Mouse (Mus musculus) kidney, postnatal 14 days (tissue): ENCODE results near the gene Irf2bp2.
"Not testable (repeated sequence)": the region's sequence is repeated elsewhere in the genome, so short reads cannot be mapped to it uniquely, and the experiment has no call there.

Experiments
- DNase-seq: peaks from one replicate; pipeline ENCODE4 v3.0.0; 2022; ENCODE audit warnings: mixed read lengths

Irf2bp2 gene

DNA sequence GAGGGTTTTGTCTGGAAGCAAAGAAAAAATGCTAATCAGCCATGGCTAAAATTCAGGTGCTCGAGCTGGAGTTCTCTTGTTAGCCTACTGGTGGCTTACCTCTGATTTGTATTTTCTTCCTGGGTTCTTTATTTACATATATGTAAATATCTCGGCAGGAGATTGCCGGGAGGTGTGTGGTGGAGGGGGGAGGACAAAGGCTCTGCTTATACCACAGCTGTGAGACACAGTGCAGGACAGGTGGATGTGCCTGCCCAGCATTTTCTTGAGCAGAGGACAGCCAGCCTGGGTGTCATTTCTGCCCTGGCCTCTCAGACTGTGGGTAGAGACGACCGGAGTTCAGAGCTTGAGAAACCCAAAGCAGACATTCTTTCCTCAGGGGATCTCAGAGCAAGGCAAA lies 7.5 kb upstream of the Irf2bp2 start:
- no peak for DNase-seq

DNA sequence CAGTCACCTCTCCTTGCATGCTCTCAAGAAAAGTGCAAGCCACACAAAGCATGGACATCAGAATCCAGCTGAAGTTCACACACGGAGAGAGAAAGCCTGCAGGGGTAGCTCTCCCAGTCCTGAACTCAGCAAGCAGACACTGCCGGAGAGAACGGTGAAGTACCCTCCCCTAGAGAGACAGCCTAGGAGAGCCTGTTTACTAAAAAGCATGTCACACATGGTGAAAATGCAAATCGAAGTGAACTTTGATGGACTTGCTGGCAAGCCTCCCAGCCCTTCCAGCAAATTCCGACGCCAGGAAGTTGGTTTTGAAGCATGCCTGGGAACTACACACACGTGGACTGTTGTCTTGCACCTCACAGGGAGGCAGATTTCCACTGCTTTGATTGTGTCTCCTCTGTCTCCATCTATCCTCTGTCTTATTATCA lies 7.0 kb upstream of the Irf2bp2 start:
- peak; percentile 90 for DNase-seq

DNA sequence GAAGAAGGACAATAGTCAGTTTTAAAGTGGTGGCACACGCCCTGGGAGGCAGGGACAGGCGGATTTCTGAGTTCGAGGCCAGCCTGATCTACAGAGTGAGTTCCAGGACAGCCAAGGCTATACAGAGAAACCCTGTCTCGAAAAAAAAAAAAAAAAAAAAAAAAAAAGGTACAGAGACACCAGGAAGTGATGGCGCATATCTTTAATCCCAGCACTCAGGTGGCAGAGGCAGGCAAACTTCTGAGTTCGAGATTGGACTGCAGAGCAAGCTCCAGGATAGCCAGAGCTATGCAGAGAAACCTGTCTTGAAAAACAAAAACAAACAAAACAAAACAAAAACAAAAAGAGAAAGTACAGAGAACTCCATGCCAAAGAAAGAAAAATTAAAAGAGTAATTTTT lies 6.6 kb upstream of the Irf2bp2 start:
- not testable (repeated sequence) for DNase-seq

DNA sequence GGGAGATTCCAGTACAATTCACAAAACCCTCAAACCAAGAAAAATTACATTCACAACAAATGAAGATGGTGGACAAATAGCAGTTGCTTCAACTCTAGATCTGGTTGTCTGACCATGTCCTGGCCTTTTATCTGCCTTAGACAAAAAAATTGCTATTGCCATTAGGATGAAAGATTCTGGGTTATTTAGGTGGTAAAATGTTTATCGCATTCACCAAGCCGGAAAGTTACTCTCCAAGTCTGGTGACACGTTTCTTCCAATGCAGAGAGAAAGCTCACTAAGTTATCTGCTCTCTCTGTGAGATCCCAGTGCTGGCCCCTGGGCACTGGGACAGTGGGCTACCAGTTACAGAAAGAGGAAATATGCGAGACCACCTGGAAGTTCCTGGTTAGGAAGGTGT lies 5.5 kb upstream of the Irf2bp2 start:
- no peak for DNase-seq

DNA sequence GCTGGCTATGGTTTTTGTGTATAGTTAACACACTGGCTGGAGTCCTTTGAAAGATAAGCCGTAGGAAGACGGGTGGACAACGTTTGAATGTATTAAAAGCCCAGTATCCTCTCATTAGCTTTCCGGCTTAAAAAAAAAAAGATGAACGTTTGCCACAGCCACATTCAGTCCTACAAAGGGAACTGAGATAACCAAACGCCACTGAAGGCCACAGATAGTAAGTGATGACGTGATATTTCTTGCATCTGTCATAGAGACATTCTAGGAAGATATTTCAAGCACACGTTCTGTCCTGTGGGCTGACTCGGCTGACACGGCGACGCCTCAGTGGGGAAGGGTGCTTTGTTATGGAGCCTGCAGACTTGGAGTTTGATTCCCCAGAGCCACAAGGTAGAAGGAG lies 4.4 kb upstream of the Irf2bp2 start:
- no peak for DNase-seq

DNA sequence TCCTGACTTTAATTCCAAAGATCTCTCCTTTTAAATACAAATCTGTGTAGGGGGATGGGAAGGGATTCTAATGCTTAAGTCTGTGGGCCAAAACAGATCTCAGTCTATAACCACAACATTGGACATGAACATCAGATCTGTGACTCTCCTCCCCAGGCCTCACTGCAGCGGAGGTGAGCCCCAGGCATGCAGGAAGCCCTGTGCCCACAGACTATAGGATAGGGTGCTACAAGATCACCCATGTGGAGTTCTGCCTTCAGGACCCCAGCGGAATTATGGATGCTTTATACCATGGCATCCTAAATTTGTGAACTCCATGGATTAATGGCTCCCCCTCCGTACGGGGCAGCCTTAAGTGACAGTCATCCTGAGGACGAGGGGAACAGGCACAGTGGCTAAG lies 2.9 kb upstream of the Irf2bp2 start:
- no peak for DNase-seq

DNA sequence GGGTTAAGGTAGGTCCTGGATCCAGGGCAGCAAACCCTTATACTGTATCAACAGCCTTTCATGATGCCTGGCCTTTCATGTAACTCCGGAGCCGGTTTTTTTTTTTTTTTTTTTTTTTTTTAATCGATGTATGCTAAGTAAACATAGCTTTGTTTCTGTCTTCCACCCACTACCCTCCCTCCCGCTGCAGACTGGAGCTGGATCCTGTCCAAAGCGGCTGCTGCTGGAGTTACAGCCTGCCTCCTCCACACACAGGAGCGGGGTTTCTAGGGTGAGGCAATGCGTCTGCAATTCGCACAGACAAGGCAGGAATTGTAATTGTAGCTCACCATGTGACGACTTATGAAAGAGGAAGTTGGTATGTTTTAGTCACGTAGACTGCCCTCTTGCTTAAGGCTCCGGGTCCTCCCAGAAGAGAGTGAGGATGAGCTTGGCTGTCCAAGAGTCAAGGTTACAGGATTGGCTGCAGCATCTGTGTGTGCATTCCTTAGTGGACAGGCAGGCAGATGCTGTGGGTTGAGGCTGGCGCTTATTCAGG lies 2.4 kb upstream of the Irf2bp2 start:
- peak; percentile 92 for DNase-seq

DNA sequence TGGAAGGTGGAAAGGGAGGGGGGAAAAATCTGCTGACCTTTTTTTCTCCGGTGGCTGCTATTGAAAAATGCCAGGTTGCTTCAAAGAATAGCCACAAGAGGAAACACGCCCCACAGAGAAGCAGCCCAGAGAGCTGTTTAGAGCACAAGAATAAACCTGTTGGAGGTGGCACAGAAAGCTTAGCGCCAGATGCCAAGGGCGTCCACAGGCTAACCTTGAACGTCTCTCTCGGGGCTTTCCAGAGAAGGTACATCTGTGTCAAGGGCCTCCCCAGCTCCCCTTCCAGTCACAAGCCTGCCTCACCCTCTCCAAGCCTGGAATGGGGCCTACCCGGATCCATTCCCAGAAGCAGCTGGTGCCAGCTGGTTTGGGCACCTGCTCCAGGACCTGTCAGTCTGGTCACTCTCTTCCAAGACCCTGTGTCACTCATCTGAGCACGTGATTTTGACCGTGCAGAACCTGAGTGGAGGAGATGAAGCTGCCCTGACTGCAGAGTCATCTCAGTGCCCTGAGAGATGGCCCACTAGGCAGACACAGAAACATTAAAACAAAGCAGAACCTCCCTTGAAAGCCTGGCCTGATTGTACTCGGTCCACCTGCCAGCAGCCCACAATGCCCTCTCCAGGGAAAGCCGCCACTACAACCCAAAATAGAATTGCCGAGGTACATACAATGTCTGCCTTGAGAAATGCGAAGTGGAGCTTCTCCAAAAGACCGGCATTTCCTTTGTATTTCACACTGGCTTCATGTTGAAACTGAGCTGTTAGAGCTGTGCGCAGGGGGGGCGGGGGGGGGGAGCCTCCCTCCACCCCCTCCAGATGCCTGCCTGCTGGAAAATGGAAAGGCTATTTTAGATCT lies 1.6 kb upstream of the Irf2bp2 start:
- DNase-seq: peak; percentile 79

DNA sequence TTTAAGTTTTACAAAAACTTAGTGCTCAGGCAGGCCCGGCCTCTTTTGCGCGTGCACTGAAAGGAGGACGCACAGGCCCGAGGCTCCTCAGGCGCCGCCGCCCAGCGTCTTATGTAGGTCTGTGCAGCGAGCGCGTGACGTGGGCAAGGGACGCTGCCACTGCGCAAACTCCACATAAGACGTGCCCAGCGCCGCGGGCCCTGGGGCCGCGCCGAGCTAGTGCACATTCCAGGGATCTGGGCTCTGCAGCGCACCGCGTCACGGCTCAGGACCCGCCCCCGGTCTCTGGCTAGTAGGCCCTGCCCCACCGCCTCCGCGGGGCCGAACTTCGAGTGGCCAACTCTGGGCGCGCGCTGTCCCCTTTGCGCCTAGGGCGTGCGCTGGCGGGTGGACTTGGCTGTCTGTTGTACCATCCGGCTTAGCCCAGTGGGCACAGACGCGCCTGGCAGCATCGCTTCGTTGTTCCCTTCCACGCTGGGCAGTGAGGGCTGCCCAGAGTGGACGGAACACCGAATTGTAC lies 755 bp upstream of the Irf2bp2 start:
- peak; percentile 100 for DNase-seq

DNA sequence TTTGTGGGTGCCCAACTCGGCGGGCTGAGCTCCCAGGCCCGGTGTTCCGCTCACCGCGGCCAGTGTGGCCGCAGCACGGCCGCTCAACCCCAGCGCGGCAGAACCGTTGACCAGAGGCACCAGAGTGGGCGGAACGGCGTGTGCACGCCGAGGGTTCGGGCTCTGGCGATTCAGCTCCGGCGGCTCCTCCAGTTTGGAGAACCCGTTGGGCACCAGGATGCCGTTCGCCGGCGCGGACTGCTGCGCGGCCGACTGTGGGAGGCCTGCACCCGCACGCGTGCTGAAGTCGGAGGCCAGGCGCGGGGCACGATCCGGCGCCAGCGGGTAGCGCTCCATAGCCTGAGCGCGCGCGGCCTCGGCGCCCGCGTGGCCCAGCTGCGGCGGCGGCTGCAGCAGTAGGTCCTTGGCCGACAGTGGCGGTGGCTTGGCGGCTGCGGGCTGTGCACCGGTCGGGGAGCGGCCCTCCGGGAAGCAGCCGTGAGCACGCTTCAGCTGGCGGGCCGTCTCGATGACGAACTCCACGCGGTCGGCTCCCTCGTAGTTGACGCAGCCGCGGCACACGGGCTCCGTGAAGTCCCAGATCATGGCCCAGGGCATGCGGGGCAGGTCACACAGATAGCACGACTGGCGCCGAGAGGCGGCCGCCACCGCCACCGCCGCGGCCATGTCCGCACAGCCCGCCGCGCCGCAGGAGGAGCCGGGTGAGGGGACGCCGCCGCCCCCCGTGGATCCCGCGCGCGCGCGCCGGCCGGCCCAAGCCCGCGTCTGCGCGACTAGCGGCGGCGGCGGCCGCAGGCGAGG lies 815 bp downstream of the Irf2bp2 start:
- peak; percentile 51 for DNase-seq

DNA sequence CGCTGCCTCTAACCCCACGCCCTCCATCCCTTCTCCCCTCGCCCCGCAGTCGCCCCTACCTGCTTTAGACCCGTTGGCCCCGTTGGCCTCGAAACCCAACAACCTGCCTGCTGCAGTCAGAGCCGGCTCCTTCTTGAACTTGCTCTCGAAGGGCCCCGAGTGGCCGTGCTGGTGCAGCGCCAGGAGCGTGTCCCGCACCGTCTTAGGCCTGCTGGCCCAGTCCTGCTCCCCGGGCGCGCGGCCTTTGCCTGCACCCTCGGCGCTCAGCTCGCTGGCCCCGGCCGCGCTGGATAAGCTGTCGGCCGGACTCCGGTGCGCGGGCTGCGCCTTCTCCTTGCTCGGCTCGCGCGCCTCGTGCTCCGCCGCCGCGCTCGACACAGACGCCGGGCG lies 1.4 kb downstream of the Irf2bp2 start:
- peak; percentile 49 for DNase-seq

DNA sequence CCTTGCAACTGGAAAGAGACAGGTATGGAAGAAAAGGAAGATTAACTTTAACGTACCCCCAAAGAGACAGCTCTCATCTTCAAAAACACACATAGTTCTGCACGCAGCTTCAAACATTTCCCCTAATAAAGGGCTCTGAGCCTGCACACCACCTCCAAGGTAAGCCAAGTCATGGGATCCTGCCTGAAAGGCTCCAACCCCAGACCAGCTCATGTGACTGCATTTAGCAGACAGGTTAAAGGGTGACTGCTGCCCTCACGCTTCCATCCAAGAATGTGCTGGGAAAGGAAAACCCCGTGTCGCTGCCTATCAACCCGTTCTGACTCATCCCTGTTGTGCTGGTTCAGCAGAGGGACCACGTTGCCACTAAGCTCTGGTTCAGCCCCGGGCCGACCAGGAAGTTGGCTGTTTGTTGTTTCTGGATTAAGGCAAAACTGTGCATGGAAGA lies 1.9 kb downstream of the Irf2bp2 start:
- DNase-seq: peak; percentile 82

DNA sequence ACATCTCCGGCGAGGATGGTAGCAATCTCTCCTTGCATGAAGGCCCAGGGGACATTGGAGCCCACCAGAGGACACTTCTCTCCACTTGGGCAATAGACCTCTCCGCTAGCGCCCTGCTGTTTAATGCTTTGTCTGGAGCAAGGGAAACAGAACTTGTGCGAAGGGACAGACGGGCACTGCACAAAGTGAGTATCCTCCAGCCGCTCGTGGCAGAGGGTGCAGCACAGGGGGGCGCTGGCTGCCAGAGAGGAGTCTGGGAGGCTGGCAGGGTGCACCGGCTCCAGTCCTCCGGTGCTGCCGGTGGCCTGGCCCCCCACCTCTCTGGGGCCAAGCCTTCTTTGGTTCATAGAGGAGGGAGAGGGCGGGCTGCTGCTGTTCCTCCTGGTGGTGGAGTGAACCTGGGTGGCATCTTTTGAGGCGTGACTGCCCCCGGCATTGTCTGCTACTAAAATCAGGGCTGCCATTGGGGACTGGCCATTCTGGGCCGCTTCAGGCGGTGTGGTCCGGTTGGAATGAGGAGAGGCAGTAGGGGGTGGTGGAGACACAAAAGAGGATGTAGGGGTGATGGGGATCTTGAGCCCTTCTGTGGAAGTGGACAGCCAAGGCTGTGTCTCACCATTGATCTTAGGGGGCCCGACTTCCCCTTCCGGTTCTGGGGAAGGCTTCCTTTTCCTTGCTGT lies 2.5 kb downstream of the Irf2bp2 start:
- DNase-seq: peak; percentile 66

DNA sequence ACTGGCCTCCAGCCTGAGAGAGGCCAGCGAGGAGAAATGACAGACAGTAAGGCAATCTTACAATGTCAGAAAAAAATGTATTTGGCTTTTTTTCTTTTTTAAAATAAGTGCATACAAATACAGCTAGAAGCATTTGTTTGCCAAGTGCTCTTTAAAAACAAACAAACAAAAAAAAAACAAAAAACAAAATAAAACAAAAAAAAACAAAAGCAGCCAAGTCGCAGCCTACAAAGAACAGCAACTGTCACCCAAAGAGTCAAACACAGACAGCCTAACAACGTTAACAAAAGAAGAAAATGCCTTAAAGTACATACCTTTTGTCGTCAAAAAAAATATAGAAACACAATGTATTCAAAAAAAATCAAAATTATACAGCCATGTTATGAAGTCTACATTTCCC lies 3.2 kb downstream of the Irf2bp2 start:
- DNase-seq: no peak

DNA sequence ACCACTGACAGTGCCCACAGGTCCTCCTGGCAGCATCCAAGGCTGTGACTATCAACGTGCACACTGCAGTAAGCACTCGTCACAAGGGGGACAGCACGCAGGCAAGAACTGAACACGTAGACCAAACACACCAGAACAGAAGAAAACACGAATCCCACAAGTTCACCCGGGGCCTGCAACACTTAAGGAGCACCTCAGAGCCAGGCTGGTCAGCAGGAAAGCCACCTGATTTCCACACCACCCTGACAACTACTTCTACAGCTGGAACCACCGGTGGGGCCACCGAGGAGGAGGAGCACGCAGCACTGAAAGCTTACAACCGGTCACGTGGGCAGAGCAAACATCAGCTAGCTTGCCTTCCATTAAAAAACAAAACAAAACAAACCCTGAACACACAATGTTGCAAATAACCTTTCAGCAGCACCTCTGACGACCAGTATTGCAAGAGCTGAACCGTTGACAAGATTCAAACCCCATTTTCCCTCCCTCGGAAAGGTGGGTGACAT lies 3.7 kb downstream of the Irf2bp2 start:
- DNase-seq: peak; percentile 78

DNA sequence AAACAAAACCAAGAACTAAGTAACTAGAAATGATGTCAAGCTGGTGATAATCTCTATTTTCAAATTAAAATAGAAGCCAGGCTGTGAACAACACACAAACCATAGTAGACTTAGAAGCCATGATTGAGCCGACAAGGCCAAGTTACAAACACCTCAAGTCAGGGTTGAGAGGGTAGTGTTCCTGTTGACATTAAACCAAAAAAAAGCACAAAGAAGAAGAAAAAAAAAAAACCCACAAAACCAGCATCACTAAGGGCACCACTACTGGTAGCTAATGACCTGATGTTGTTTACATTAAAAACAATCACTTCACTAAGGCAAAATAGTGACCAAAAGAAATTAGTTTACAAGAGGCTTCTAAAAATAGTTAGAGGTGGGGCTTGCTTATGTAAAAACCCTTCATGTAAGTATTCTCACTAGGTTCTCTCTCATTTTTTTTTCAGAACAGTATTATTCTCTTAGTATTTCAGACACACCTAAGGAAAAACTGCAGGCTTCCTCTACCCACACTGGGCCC lies 4.2 kb downstream of the Irf2bp2 start:
- DNase-seq: no peak

DNA sequence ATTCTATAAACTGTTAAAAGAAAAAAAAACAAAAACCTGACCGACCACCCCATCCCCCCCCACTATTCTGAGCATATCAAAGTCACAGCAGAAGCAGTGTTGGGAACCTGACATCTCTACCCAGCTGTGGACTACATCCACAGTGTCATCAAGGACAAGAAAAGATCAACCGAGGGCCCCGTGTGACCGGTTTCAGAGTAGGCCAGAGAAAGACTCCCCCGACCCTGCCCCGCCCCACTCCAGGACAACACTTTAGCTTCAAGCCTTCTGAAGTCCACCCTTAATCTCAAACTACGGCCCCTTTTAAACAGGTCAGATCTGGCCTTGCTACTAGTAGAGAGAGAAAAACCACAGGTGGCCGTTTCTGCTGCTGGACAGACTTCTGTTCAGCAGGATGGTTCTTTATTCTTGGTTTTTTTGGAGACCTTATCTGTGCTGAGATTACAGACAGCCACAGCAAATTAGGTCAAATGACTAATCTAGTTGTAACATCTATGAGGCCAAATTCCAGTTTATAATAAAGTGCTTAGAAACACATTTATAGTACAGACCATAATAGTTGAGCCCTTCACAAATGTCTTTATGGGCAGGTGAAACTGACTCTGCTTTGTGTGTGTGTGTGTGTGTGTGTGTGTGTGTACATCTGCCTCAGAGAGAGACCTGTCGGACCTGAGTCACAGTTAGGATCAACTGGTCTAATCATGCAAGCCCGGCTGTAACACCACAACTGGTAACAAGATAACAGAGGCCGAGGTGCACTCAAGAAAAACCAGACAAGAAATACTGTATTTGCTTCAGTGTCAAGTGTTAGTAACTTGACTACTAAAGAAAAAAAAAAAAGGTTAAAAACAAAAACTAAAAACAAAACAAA lies 4.9 kb downstream of the Irf2bp2 start:
- peak; percentile 34 for DNase-seq

DNA sequence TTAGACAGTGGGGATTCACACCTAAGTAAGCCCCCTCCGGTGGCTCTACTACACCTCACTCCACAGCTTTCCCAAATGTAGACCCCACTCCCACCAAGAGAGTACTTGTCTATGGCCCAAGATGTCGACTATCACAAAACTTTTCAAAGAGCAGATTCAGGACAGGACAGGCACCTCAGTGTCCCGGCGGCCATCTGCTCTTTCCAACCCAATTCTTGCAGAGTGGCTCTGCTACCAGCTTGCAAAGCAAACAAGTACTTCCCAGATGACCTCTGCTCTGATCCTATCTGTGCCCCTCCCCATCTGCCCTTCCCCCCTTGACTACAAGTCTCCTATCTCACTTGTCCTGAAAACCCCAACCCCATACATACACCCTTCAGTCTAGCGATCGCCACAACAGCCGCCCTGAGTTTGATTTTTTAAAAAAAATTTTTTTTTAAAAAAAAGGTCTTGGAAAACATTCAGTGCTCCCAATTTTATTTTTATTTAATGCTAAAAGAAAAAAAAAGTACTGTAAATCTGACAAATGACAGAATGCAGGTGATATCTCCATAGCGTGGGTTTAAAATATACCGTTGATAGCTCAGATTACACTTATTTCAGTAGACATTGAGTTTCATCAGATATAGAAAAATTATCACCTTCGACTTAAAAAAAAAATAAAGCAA lies 5.8 kb downstream of the Irf2bp2 start:
- DNase-seq: peak; percentile 45

DNA sequence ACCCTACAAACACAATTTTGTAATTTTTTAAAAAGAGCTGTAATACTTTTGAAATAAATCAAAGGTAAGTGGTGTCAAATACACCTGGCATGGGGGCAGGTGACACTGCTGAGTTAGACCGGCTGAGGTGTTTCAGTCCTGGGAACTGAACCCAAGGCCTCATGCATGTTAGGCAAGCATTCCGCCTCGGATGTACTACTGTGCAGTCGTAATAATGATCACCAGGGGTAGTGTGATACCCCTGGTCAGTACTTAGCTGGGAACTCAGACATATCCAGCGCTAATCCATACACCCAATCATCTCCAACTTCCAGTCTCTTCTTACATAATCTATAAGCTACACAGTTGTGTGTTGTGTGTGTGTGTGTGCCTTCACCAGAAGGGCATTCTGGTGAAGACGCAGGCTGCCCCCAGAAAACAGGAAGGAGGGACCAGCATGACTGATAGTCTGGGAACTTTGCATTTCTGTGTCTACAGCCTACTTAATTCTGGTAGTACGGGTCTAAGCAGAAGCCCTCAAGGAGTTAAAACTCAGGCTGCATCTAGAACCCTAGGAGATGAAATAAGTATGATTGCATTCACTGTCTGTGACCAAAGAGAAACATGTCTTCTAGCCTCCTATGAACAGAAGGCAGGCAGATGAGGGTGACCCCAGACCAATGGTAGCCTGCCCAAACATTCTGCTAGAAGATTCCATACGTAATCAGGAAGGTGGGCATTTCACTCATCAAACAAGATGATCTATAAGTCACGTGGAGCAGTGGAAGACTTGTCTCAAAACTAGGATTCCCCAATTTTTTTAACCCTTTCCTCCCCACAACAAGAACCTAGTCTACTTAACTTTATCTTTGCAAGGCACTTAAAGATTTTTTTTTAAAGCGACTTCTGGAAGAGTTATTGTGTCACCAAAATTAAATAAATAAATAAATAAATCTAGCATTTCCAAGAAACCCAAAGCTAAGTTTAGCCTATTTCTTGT lies 6.9 kb downstream of the Irf2bp2 start:
- DNase-seq: no peak

DNA sequence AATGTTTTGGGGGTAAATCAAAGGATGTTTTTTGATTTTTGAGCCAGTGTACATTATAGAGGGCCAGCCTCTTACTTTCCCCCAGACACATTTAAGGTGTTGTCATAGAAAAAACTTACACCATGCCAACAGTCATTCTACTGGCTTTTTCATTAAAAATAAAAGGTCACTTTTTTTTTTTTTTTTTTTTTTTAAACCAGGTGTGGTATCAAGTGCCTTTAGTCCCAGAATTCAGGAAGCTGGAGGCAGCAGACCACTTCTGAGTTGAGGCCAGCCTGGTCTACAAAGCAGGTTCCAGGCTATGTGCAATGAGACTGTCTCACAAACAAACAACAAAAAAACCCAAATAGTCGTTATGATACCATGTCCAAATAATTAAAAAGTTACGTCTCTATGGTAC lies 7.7 kb downstream of the Irf2bp2 start:
- DNase-seq: no peak
